Mouse (Mus musculus) liver, embryonic 14 days (tissue): ENCODE data around the gene Rnf208. TPM values are rescaled to one million over a fixed set of nuclear protein-coding genes. Genes with fewer than 3 reads are reported as not detected.

ENCODE experiments used
- polyA plus RNA-seq: library from polyadenylated mRNA; depleted of rRNA; stranded (reverse); fragments of >200 nt; gene quantifications from 2 replicates; pipeline ENCODE4 v1.2.3, GENCODE M21; 2012; rRNA removed

Gene Rnf208
- polyA plus RNA-seq: 0.60 and 0.69 TPM in 2 replicates

GRCm38 (mm10) chr2:25242101-25242506 is at the start of gene Rnf208, which contains the start of gene Cysrt1:
TSS of gene Rnf208 (plus strand) at chr2:25242255.
TSS of gene Cysrt1 (minus strand) at chr2:25242452.

GRCm38 (mm10) chr2:25196172-25196954 is 45.7 kb upstream of the Rnf208 start, which contains the start of gene Tor4a:
TSS of gene Tor4a (minus strand) at chr2:25196886.

GRCm38 (mm10) chr2:25211121-25211670 is 30.9 kb upstream of the Rnf208 start, which contains the start of gene Nelfb:
TSS of gene Nelfb (minus strand) at chr2:25211489.

GRCm38 (mm10) chr2:25214444-25214843 is 27.6 kb upstream of the Rnf208 start, which contains the start of gene Stpg3:
TSS of gene Stpg3 (minus strand) at chr2:25214637.

GRCm38 (mm10) chr2:25218445-25218844 is 23.6 kb upstream of the Rnf208 start, which contains the start of gene Fam166a:
TSS of gene Fam166a (plus strand) at chr2:25218745.

GRCm38 (mm10) chr2:25224492-25224765 is 17.6 kb upstream of the Rnf208 start, which contains the start of gene Tubb4b:
TSS of gene Tubb4b (minus strand) at chr2:25224702.

GRCm38 (mm10) chr2:25234050-25234449 is 8.0 kb upstream of the Rnf208 start, which contains the start of gene Slc34a3:
TSS of gene Slc34a3 (minus strand) at chr2:25234364.

GRCm38 (mm10) chr2:25236614-25237013 is 5.4 kb upstream of the Rnf208 start, which contains the start of gene Rnf224:
TSS of gene Rnf224 (minus strand) at chr2:25236787.

GRCm38 (mm10) chr2:25246183-25247072 is 4.4 kb downstream of the Rnf208 start, which contains the start of gene AL732309.1:
TSS of gene AL732309.1 (minus strand) at chr2:25246863.

GRCm38 (mm10) chr2:25255284-25255779 is 13.3 kb downstream of the Rnf208 start, which contains the start of gene Tmem203:
TSS of gene Tmem203 (plus strand) at chr2:25255439.

GRCm38 (mm10) chr2:25262291-25262767 is 20.3 kb downstream of the Rnf208 start, which contains the start of gene Tprn:
TSS of gene Tprn (plus strand) at chr2:25262618.

GRCm38 (mm10) chr2:25271827-25272511 is 29.9 kb downstream of the Rnf208 start, which contains the start of the genes Ssna1 and Anapc2:
TSS of gene Ssna1 (minus strand) at chr2:25272438.
TSS of gene Anapc2 (plus strand) at chr2:25272478.

GRCm38 (mm10) chr2:25287927-25288649 is 46.0 kb downstream of the Rnf208 start, which contains the start of gene Tmem210:
TSS of gene Tmem210 (plus strand) at chr2:25288145.

GRCm38 (mm10) chr2:25289651-25290050 is 47.6 kb downstream of the Rnf208 start, which contains the start of gene Lrrc26:
TSS of gene Lrrc26 (plus strand) at chr2:25289915.

Other genes starting within 250 kb of the Rnf208 start
- 9.4 and 9.6 TPM in 2 replicates for gene Nsmf, start 187.9 kb upstream of the Rnf208 start, polyA plus RNA-seq
- gene Entpd8, start 162.0 kb upstream of the Rnf208 start, polyA plus RNA-seq: 4.1 and 5.2 TPM in 2 replicates
- gene Noxa1, start 147.1 kb upstream of the Rnf208 start, polyA plus RNA-seq: 1.2 and 1.5 TPM in 2 replicates
- gene Nrarp, start 61.5 kb upstream of the Rnf208 start, polyA plus RNA-seq: 3.4 and 4.2 TPM in 2 replicates
- gene Tor4a, start 45.4 kb upstream of the Rnf208 start, polyA plus RNA-seq: 2.9 and 4.0 TPM in 2 replicates
- gene Nelfb, start 30.8 kb upstream of the Rnf208 start, polyA plus RNA-seq: 16.1 and 18.8 TPM in 2 replicates
- gene Stpg3, start 27.6 kb upstream of the Rnf208 start, polyA plus RNA-seq: not detected in 2 replicates
- gene Fam166a, start 23.5 kb upstream of the Rnf208 start, polyA plus RNA-seq: 0.03 and 1.2 TPM in 2 replicates
- gene Tubb4b, start 17.6 kb upstream of the Rnf208 start, polyA plus RNA-seq: 658 and 704 TPM in 2 replicates
- gene Slc34a3, start 7.9 kb upstream of the Rnf208 start, polyA plus RNA-seq: not detected in 2 replicates
- gene Rnf224, start 5.5 kb upstream of the Rnf208 start, polyA plus RNA-seq: 0.02 TPM in 1 of 2 replicates, not detected in the other
- gene Cysrt1, start 197 bp downstream of the Rnf208 start, polyA plus RNA-seq: not detected in 2 replicates
- gene AL732309.1, start 4.6 kb downstream of the Rnf208 start, polyA plus RNA-seq: 4.7 and 5.3 TPM in 2 replicates
- 6.5 and 7.9 TPM in 2 replicates for gene Tmem203, start 13.2 kb downstream of the Rnf208 start, polyA plus RNA-seq
- 2.0 and 3.1 TPM in 2 replicates for gene Tprn, start 20.4 kb downstream of the Rnf208 start, polyA plus RNA-seq
- 70.9 and 83.9 TPM in 2 replicates for gene Ssna1, start 30.2 kb downstream of the Rnf208 start, polyA plus RNA-seq
- 21.4 and 24.9 TPM in 2 replicates for gene Anapc2, start 30.2 kb downstream of the Rnf208 start, polyA plus RNA-seq
- not detected in 2 replicates for gene Tmem210, start 45.9 kb downstream of the Rnf208 start, polyA plus RNA-seq
- 0.02 TPM in 1 of 2 replicates, not detected in the other for gene Lrrc26, start 47.7 kb downstream of the Rnf208 start, polyA plus RNA-seq
- gene Grin1, start 76.9 kb downstream of the Rnf208 start, polyA plus RNA-seq: 0.02 and 0.03 TPM in 2 replicates
- gene Man1b1, start 90.1 kb downstream of the Rnf208 start, polyA plus RNA-seq: 5.0 and 8.0 TPM in 2 replicates
- gene Dpp7, start 114.1 kb downstream of the Rnf208 start, polyA plus RNA-seq: 9.5 and 11.0 TPM in 2 replicates
- gene Uap1l1, start 123.4 kb downstream of the Rnf208 start, polyA plus RNA-seq: 3.3 and 4.3 TPM in 2 replicates
- gene Sapcd2, start 130.1 kb downstream of the Rnf208 start, polyA plus RNA-seq: 18.3 and 19.0 TPM in 2 replicates
- 0.18 and 0.22 TPM in 2 replicates for gene Entpd2, start 153.6 kb downstream of the Rnf208 start, polyA plus RNA-seq
- 3.2 and 3.7 TPM in 2 replicates for gene Npdc1, start 157.1 kb downstream of the Rnf208 start, polyA plus RNA-seq
- gene Fut7, start 181.0 kb downstream of the Rnf208 start, polyA plus RNA-seq: 0.37 and 0.68 TPM in 2 replicates
- gene Abca2, start 186.4 kb downstream of the Rnf208 start, polyA plus RNA-seq: 1.9 and 2.4 TPM in 2 replicates
- 0.14 and 0.23 TPM in 2 replicates for gene Clic3, start 214.6 kb downstream of the Rnf208 start, polyA plus RNA-seq
- 7.5 and 7.9 TPM in 2 replicates for gene Paxx, start 218.8 kb downstream of the Rnf208 start, polyA plus RNA-seq
- 0.21 TPM in 2 replicates for gene Ptgds, start 227.8 kb downstream of the Rnf208 start, polyA plus RNA-seq